Mouse (Mus musculus): Measurements from ENCODE around the gene Olfr1423. TPM values are rescaled to one million over a fixed set of nuclear protein-coding genes. Genes with fewer than 3 reads are reported as not detected.
"Not testable (repeated sequence)": the region's sequence is repeated elsewhere in the genome, so short reads cannot be mapped to it uniquely, and the experiment has no call there.

Olfr1423 gene
- total RNA-seq (2012; rRNA removed) = 0.11 and 0.27 TPM in 2 replicates

GRCm38 (mm10) chr19:12041217-12041616, at the start of gene Olfr1423:
Gene Olfr1423, minus strand, starts transcription at chr19:12041317.
- TF ChIP-seq ZNF384 (IDR thresholded peaks at IDR 0.05; ENCODE audit: low read depth, low read length) (no peak), ZC3H11A (IDR thresholded peaks at IDR 0.05; ENCODE audit: borderline replicate concordance, low read depth, low read length) (no peak), MAFK (IDR thresholded peaks at IDR 0.05; ENCODE audit: insufficient read depth, low read depth, low read length) (no peak), HCFC1 (IDR thresholded peaks at IDR 0.05; ENCODE audit: borderline replicate concordance, insufficient read depth, low read length) (no peak), CHD2 (IDR thresholded peaks at IDR 0.05; ENCODE audit: low read depth, low read length) (no peak)
- H3K4me1 ChIP-seq (ENCODE audit: control insufficient read depth in 2 of 2, insufficient read depth in 2 of 2, low read length in 2 of 2, poor library complexity in 1 of 2) = no peaks in the 10 kb centered on the region
- H3K9me3 ChIP-seq (ENCODE audit: control insufficient read depth, insufficient read depth, low read depth, low read length) = no peaks in the 10 kb centered on the region
- H3K9ac ChIP-seq (ENCODE audit: insufficient read depth, low read depth, low read length, poor library complexity, severe bottlenecking) = no peak within 1 kb of the TSS
- no peak within 1 kb of the TSS for H3K4me3 ChIP-seq (ENCODE audit: insufficient read depth in 1 of 2, low read depth in 1 of 2, low read length in 2 of 2, poor library complexity in 1 of 2, severe bottlenecking in 1 of 2)
- in situ Hi-C loops (cut with MboI; ENCODE audit: low sequenced_read_pairs in 2 of 2, unreplicated experiment in 2 of 2) = no loop called here
- no peak within 1 kb of the TSS for H3K27ac ChIP-seq (ENCODE audit: insufficient read depth, low read depth, low read length, poor library complexity, severe bottlenecking)
- no peak for DNase-seq (ENCODE audit: low read depth, low spot score)
- H3K36me3 ChIP-seq (ENCODE audit: control insufficient read depth, insufficient read depth, low read length, poor library complexity, severe bottlenecking) = no peaks in the 10 kb centered on the region

GRCm38 (mm10) chr19:12077631-12078030, 36.5 kb upstream of the Olfr1423 start, which contains the start of gene Olfr1425:
Gene Olfr1425, minus strand, starts transcription at chr19:12077731.
- H3K4me3 ChIP-seq (ENCODE audit: insufficient read depth in 1 of 2, low read depth in 1 of 2, low read length in 2 of 2, poor library complexity in 1 of 2, severe bottlenecking in 1 of 2); H3K9ac ChIP-seq (ENCODE audit: insufficient read depth, low read depth, low read length, poor library complexity, severe bottlenecking); in situ Hi-C loops (cut with MboI; ENCODE audit: low sequenced_read_pairs in 2 of 2, unreplicated experiment in 2 of 2); DNase-seq (ENCODE audit: low read depth, low spot score); H3K4me1 ChIP-seq (ENCODE audit: control insufficient read depth in 2 of 2, insufficient read depth in 2 of 2, low read length in 2 of 2, poor library complexity in 1 of 2); H3K36me3 ChIP-seq (ENCODE audit: control insufficient read depth, insufficient read depth, low read length, poor library complexity, severe bottlenecking); H3K9me3 ChIP-seq (ENCODE audit: control insufficient read depth, insufficient read depth, low read depth, low read length); H3K27ac ChIP-seq (ENCODE audit: insufficient read depth, low read depth, low read length, poor library complexity, severe bottlenecking): not testable (repeated sequence)

- in situ Hi-C loops (cut with MboI; ENCODE audit: low sequenced_read_pairs in 2 of 2, unreplicated experiment in 2 of 2); H3K9ac ChIP-seq (ENCODE audit: insufficient read depth, low read depth, low read length, poor library complexity, severe bottlenecking); H3K27ac ChIP-seq (ENCODE audit: insufficient read depth, low read depth, low read length, poor library complexity, severe bottlenecking); H3K9me3 ChIP-seq (ENCODE audit: control insufficient read depth, insufficient read depth, low read depth, low read length); H3K36me3 ChIP-seq (ENCODE audit: control insufficient read depth, insufficient read depth, low read length, poor library complexity, severe bottlenecking); DNase-seq (ENCODE audit: low read depth, low spot score); H3K4me3 ChIP-seq (ENCODE audit: insufficient read depth in 1 of 2, low read depth in 1 of 2, low read length in 2 of 2, poor library complexity in 1 of 2, severe bottlenecking in 1 of 2); H3K4me1 ChIP-seq (ENCODE audit: control insufficient read depth in 2 of 2, insufficient read depth in 2 of 2, low read length in 2 of 2, poor library complexity in 1 of 2): not testable (repeated sequence)
Measured at GRCm38 (mm10) chr19:12069546-12069945, 28.4 kb upstream of the Olfr1423 start.

- in situ Hi-C loops (cut with MboI; ENCODE audit: low sequenced_read_pairs in 2 of 2, unreplicated experiment in 2 of 2) = not testable (repeated sequence)
Measured at GRCm38 (mm10) chr19:12067806-12068205, 26.7 kb upstream of the Olfr1423 start.

GRCm38 (mm10) chr19:12062582-12062981, 21.5 kb upstream of the Olfr1423 start, which contains the start of gene Olfr1424:
Gene Olfr1424, minus strand, starts transcription at chr19:12062682.
- H3K27ac ChIP-seq (ENCODE audit: insufficient read depth, low read depth, low read length, poor library complexity, severe bottlenecking); H3K9me3 ChIP-seq (ENCODE audit: control insufficient read depth, insufficient read depth, low read depth, low read length); in situ Hi-C loops (cut with MboI; ENCODE audit: low sequenced_read_pairs in 2 of 2, unreplicated experiment in 2 of 2); H3K4me3 ChIP-seq (ENCODE audit: insufficient read depth in 1 of 2, low read depth in 1 of 2, low read length in 2 of 2, poor library complexity in 1 of 2, severe bottlenecking in 1 of 2); H3K36me3 ChIP-seq (ENCODE audit: control insufficient read depth, insufficient read depth, low read length, poor library complexity, severe bottlenecking); H3K4me1 ChIP-seq (ENCODE audit: control insufficient read depth in 2 of 2, insufficient read depth in 2 of 2, low read length in 2 of 2, poor library complexity in 1 of 2); DNase-seq (ENCODE audit: low read depth, low spot score); H3K9ac ChIP-seq (ENCODE audit: insufficient read depth, low read depth, low read length, poor library complexity, severe bottlenecking): not testable (repeated sequence)

More at GRCm38 (mm10) chr19:12067806-12068205, 26.7 kb upstream of the Olfr1423 start:
- H3K4me1 ChIP-seq (ENCODE audit: control insufficient read depth in 2 of 2, insufficient read depth in 2 of 2, low read length in 2 of 2, poor library complexity in 1 of 2); H3K9me3 ChIP-seq (ENCODE audit: control insufficient read depth, insufficient read depth, low read depth, low read length); DNase-seq (ENCODE audit: low read depth, low spot score); H3K4me3 ChIP-seq (ENCODE audit: insufficient read depth in 1 of 2, low read depth in 1 of 2, low read length in 2 of 2, poor library complexity in 1 of 2, severe bottlenecking in 1 of 2); H3K9ac ChIP-seq (ENCODE audit: insufficient read depth, low read depth, low read length, poor library complexity, severe bottlenecking); H3K36me3 ChIP-seq (ENCODE audit: control insufficient read depth, insufficient read depth, low read length, poor library complexity, severe bottlenecking): not testable (repeated sequence)
- H3K27ac ChIP-seq (ENCODE audit: insufficient read depth, low read depth, low read length, poor library complexity, severe bottlenecking) = peak overlapping the region; percentile 79; the same call in 1 of the 2 replicates

Data from ES-E14 (cell line).